Mouse (Mus musculus) limb, embryonic 13.5 days (tissue): ENCODE data around the gene Tor1aip2. TPM values are rescaled to one million over a fixed set of nuclear protein-coding genes. Genes with fewer than 3 reads are reported as not detected.
"Not testable (repeated sequence)": the region's sequence is repeated elsewhere in the genome, so short reads cannot be mapped to it uniquely, and the experiment has no call there.

Experiments used
- ATAC-seq: fragments of 200-750 bp; cut with Nextera tagmentation; 2 replicates; pipeline ENCODE4 v1.8.0; 2017; ENCODE audit warnings: low read depth, moderate number of reproducible peaks, moderate TSS enrichment; ENCODE audit not compliant: low FRiP score
- H3K27ac ChIP-seq: fragments of 300-500 bp; sonication (generic); 2 replicates; pipeline ENCODE4 v1.5.1; 2015; ENCODE audit warnings: inconsistent platforms, mild to moderate bottlenecking, moderate library complexity
- H3K27me3 ChIP-seq: fragments of 300-500 bp; sonication (generic); 2 replicates; pipeline ENCODE4 v1.6.1; 2015; ENCODE audit warnings: mild to moderate bottlenecking, inconsistent platforms
- H3K36me3 ChIP-seq: fragments of 300-500 bp; sonication (generic); 2 replicates; pipeline ENCODE4 v1.6.1; 2015; ENCODE audit warnings: inconsistent platforms, mild to moderate bottlenecking, moderate library complexity
- H3K4me1 ChIP-seq: fragments of 300-500 bp; sonication (generic); 2 replicates; pipeline ENCODE4 v1.6.1; 2015; ENCODE audit warnings: inconsistent platforms
- H3K4me2 ChIP-seq: fragments of 300-500 bp; sonication (generic); replicated peaks from 2 replicates; pipeline ENCODE4 v1.6.1; 2015; ENCODE audit warnings: inconsistent platforms, mild to moderate bottlenecking, moderate library complexity
- H3K4me3 ChIP-seq: fragments of 300-500 bp; sonication (generic); 2 replicates; pipeline ENCODE4 v1.5.1; 2015; ENCODE audit warnings: moderate library complexity, mild to moderate bottlenecking, inconsistent platforms
- H3K9ac ChIP-seq: fragments of 300-500 bp; sonication (generic); 2 replicates; pipeline ENCODE4 v1.6.1; 2015; ENCODE audit warnings: mild to moderate bottlenecking, inconsistent platforms
- H3K9me3 ChIP-seq: fragments of 300-500 bp; sonication (generic); 2 replicates; pipeline ENCODE4 v1.6.1; 2016; ENCODE audit warnings: inconsistent platforms
- WGBS: fragments of 180-500 bp; shearing (Covaris S2); methylation state at CpG from one replicate; pipeline ENCODE4 v1.1.7; 2015; 5-methylcytosine and 5-hydroxymethylcytosine counted together
- polyA plus RNA-seq: library from polyadenylated mRNA; unstranded; fragments of >200 nt; fragmentation: Nextera tagmentation; extraction: Ambion mirVana; gene quantifications from 2 replicates; pipeline ENCODE4 v1.2.1, GENCODE M21; 2015

Gene Tor1aip2
- polyA plus RNA-seq, 1 experiment from 2014 or later = 130 TPM

DNA sequence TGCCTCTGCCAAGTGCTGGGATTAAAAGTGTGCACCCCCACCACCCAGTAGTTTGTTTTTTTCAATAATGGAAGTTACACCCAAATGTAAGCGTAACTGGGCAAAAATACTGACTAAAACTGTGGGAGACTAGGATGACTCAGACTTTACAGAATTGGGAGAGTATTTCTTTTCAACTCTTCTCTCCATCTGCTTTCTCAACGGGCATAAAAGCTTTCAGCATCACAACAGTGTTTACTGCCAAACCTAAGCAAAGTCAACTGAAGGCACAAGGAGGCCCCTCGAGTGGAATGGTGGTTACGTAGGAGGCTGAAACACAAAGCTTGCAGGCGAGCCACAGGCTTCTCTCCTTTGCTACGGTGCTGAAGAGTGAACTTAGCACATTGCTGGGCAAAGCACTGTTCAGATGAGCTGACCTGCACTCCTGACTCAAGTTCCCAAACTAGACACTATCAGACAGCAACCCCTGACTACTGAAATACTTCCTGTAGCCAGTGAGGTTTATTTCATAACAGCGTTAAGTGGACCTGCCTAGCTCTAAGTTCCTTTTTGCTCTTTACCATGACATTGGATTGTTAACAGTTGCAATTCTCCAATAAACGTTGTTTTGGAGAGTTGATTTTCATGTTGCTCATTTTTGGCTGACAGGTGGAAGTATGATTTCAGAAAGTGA, 10.2 kb upstream of the Tor1aip2 start:
- no peak overlapping the region for H3K4me3 ChIP-seq
- no peaks in the 10 kb centered on the region for H3K27me3 ChIP-seq
- no peak overlapping the region for H3K9ac ChIP-seq
- H3K27ac ChIP-seq = no peak overlapping the region
- ATAC-seq = no peak
- H3K9me3 ChIP-seq = no peaks in the 10 kb centered on the region
- peaks cover 63% of the 10 kb centered on the region for H3K36me3 ChIP-seq
- H3K4me1 ChIP-seq = no peaks in the 10 kb centered on the region
- WGBS = 80% methylated on average over 8 of the region's 8 CpGs
- H3K4me2 ChIP-seq = no peak overlapping the region

GRCm38 (mm10) chr1:156027849-156028248, 7.4 kb upstream of the Tor1aip2 start:
- no peak for ATAC-seq
- Histone ChIP-seq H3K36me3 (peaks cover 66% of the 10 kb centered on the region), H3K4me1 (no peaks in the 10 kb centered on the region), H3K27me3 (no peaks in the 10 kb centered on the region), H3K9me3 (no peaks in the 10 kb centered on the region), H3K4me3 (no peak overlapping the region), H3K4me2 (no peak overlapping the region), H3K9ac (no peak overlapping the region), H3K27ac (no peak overlapping the region)
- WGBS = 94% methylated on average over 3 of the region's 3 CpGs

DNA sequence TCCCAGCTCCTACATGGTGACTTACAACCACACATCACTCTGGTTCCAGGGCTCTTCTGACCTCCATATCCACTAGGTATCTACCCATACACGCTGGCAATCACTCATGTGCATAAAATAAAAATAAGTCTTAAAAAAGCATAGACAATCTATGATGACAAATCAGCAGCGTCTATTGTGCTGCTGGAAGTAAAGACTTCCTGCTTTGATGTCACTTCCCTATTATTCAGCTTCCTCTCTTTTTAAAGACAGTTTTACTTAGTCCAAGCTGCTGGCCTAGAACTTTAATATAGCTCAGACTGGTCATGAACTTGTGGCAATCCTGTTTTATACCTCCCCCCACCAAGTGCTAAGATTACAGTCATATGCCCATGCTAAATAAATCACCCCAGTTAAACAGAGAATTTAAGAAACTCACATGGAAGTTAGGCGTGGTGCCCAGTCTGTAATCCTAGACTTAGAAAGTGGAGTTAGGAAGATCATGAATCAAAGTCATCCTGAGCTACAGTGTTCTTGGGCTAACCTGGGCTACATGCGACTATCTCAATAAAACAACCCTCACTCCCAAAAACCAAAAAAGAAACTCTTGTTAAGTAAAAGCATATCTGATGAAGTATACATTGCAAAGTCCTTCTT, 6.7 kb upstream of the Tor1aip2 start:
- peaks cover 73% of the 10 kb centered on the region for H3K36me3 ChIP-seq
- no peak overlapping the region for H3K27ac ChIP-seq
- H3K27me3 ChIP-seq = no peaks in the 10 kb centered on the region
- H3K4me2 ChIP-seq = no peak overlapping the region
- ATAC-seq = no peak
- no peaks in the 10 kb centered on the region for H3K9me3 ChIP-seq
- 84% methylated on average over 4 of the region's 4 CpGs for WGBS
- no peaks in the 10 kb centered on the region for H3K4me1 ChIP-seq
- no peak overlapping the region for H3K4me3 ChIP-seq
- H3K9ac ChIP-seq = no peak overlapping the region

GRCm38 (mm10) chr1:156033921-156034320, 1.3 kb upstream of the Tor1aip2 start:
- Histone ChIP-seq H3K27ac (no peak overlapping the region), H3K4me2 (no peak overlapping the region), H3K4me3 (no peak overlapping the region), H3K27me3 (no peaks in the 10 kb centered on the region), H3K9me3 (no peaks in the 10 kb centered on the region), H3K4me1 (peaks cover 15% of the 10 kb centered on the region), H3K9ac (no peak overlapping the region), H3K36me3 (peaks cover 39% of the 10 kb centered on the region)
- 97% methylated on average over 7 of the region's 7 CpGs for WGBS
- ATAC-seq = no peak

GRCm38 (mm10) chr1:156034661-156035060, 542 bp upstream of the Tor1aip2 start:
- Histone ChIP-seq H3K27ac (peak overlapping the region; percentile 100; the same call in 1 of the 2 replicates), H3K9me3 (no peaks in the 10 kb centered on the region), H3K27me3 (no peaks in the 10 kb centered on the region), H3K36me3 (peaks cover 32% of the 10 kb centered on the region), H3K4me2 (peak overlapping the region; percentile 73), H3K9ac (peak overlapping the region; percentile 93), H3K4me3 (peak overlapping the region; percentile 78), H3K4me1 (peaks cover 15% of the 10 kb centered on the region)
- 22% methylated on average over 1 of the region's 1 CpGs for WGBS
- ATAC-seq = no peak

DNA sequence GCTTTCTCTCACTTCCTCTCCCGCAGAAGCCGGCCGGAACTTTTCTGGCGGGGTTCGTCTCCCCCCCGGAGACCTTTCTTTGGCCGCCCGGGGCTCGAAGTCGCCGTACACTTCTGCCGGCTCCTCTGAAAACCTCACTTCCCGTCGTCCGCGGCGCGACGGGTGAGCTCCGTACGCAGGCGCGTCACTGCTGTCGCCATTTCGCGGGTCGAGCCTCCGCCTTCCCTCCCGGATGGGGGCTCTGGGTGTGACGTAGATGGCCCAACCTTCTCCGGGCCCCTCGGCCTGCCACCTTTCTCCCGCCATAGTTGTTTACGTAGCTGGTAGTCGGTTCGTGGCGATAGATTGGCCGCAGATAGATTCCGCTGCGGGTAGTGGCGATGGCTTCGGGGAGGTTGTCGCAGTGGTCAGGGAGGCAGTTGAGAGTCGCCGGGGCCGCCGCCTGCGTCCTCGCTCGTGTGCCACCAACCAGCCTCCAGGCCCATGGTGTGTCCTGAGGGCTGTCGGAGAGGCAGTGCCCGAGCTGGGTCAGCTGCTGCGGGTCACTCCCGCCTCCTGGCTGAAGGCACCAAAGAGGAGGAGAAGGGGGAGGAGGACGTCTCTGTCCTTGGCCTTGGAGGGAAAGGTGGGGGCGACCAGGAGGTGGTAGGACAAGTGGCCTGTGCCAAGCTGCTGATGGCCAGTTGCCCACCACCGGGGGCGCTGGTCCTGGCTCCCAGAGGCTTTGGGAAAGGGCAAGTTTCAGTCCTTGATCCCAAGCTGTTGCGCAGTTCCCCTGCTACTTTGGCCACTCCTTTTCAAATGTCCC, 931 bp downstream of the Tor1aip2 start, which contains the start of gene Tor1aip1:
Gene Tor1aip1 (minus strand): TSS at position 551 of the 808 bp plus-strand sequence.
- H3K27me3 ChIP-seq = no peaks in the 10 kb centered on the region
- peaks cover 24% of the 10 kb centered on the region for H3K36me3 ChIP-seq
- peak within 1 kb of the TSS; percentile 78 for H3K4me3 ChIP-seq
- H3K9ac ChIP-seq = peak within 1 kb of the TSS; percentile 93
- under 1% methylated on average over 59 of the region's 59 CpGs for WGBS
- H3K4me1 ChIP-seq = peaks cover 19% of the 10 kb centered on the region
- no peaks in the 10 kb centered on the region for H3K9me3 ChIP-seq
- peak; percentile 94 for ATAC-seq
- peak within 1 kb of the TSS; percentile 100 for H3K27ac ChIP-seq
- peak within 1 kb of the TSS; percentile 73 for H3K4me2 ChIP-seq

GRCm38 (mm10) chr1:156037144-156037583, 2.0 kb downstream of the Tor1aip2 start:
- H3K4me1 ChIP-seq = peaks cover 26% of the 10 kb centered on the region
- H3K4me2 ChIP-seq = peak overlapping the region; percentile 41
- WGBS = 61% methylated on average over 5 of the region's 5 CpGs
- no peak overlapping the region for H3K9ac ChIP-seq
- no peaks in the 10 kb centered on the region for H3K9me3 ChIP-seq
- H3K27ac ChIP-seq = no peak overlapping the region
- ATAC-seq = no peak
- H3K4me3 ChIP-seq = peak overlapping the region; percentile 14; the same call in 1 of the 2 replicates
- H3K27me3 ChIP-seq = no peaks in the 10 kb centered on the region
- H3K36me3 ChIP-seq = peaks cover 15% of the 10 kb centered on the region

DNA sequence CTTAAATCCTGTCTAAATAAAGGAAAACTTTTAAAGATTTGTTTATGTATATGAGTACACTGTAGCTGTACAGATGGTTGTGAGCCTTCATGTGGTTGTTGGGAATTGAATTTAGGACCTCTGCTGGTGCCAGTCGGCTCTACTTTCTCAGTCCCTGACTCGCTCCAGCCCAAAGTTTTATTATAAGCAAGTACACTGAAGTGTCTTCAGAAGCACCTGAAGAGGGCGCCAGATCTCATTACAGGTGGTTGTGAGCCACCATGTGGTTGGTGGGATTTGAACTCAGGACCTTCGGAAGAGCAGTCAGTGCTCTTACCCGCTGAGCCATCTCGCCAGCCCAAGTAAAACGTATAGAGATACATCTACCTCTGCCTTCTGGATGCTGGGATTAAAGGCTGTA, 4.8 kb downstream of the Tor1aip2 start:
- 65% methylated on average over 7 of the region's 7 CpGs for WGBS
- H3K27ac ChIP-seq, H3K27me3 ChIP-seq, ATAC-seq, H3K9me3 ChIP-seq, H3K9ac ChIP-seq: not testable (repeated sequence)
- Histone ChIP-seq H3K36me3 (peaks cover 14% of the 10 kb centered on the region; the same call in 1 of the 2 replicates), H3K4me3 (0 out of 2 replicates have a peak overlapping the region, but pooled peaks have one; percentile 65), H3K4me2 (peak overlapping the region; percentile 86; the same call in 1 of the 2 replicates), H3K4me1 (peaks cover 33% of the 10 kb centered on the region)

DNA sequence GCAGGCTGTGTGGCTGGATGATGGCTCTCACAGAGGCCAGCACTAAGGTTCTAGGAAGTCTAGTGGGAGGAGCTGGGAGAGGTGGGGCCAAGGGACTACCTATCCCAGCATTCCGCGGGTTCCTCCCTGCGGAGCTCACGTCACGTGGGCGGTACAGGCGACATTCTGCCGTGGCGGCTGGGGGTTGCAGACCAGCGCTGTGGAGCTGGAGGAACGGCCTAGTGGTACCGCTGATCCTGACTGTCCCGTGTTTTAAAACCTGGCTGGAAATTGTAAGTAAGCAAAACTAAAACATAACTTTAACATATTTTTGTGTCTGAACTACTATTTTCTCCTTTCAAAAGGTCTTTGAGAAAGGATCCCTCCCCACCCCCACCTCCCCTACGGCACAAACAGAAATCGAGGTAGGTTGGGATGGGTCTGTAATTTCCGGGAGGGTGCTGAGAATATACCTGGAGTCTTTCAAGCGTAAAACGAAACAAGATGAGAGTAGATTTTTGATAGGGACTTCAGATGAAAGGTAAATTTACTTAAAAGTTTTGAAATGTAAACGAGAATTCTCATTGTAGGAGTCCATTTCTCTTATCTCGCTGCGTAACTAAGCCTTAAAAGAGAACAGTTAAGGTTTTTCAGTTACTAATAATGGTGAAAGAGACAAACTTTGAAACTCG, 5.7 kb downstream of the Tor1aip2 start:
- Histone ChIP-seq H3K27ac (no peak overlapping the region; the same call in 1 of the 2 replicates), H3K27me3 (no peaks in the 10 kb centered on the region), H3K4me3 (peak overlapping the region; percentile 65), H3K9me3 (no peaks in the 10 kb centered on the region), H3K36me3 (peaks cover 21% of the 10 kb centered on the region), H3K9ac (peak overlapping the region; percentile 74), H3K4me2 (peak overlapping the region; percentile 86), H3K4me1 (peaks cover 39% of the 10 kb centered on the region)
- peak; percentile 88 for ATAC-seq
- 1% methylated on average over 22 of the region's 22 CpGs for WGBS

GRCm38 (mm10) chr1:156041451-156042241, 6.4 kb downstream of the Tor1aip2 start:
- Histone ChIP-seq H3K36me3 (peaks cover 26% of the 10 kb centered on the region), H3K9me3 (no peaks in the 10 kb centered on the region), H3K27ac (no peak overlapping the region), H3K4me1 (peaks cover 40% of the 10 kb centered on the region), H3K9ac (peak overlapping the region; percentile 63), H3K4me3 (peak overlapping the region; percentile 65), H3K4me2 (peak overlapping the region; percentile 86), H3K27me3 (no peaks in the 10 kb centered on the region)
- WGBS = 36% methylated on average over 7 of the region's 7 CpGs
- ATAC-seq = no peak

GRCm38 (mm10) chr1:156042481-156042880, 7.3 kb downstream of the Tor1aip2 start:
- Histone ChIP-seq H3K27me3 (no peaks in the 10 kb centered on the region), H3K4me3 (peak overlapping the region; percentile 65), H3K27ac (no peak overlapping the region), H3K4me1 (peaks cover 36% of the 10 kb centered on the region), H3K4me2 (peak overlapping the region; percentile 86), H3K9me3 (no peaks in the 10 kb centered on the region), H3K9ac (peak overlapping the region; percentile 63), H3K36me3 (peaks cover 31% of the 10 kb centered on the region)
- 82% methylated on average over 5 of the region's 5 CpGs for WGBS
- ATAC-seq = no peak
